Mouse (Mus musculus) liver, adult 2 months (tissue): ENCODE measurements at regions not wholly inside any gene's neighbourhood (a gene's known extent, or its start where the extent isn't known, plus 50 kb on each side); places are given as distances from the start of the nearest gene placed in this dataset.

Experiments
- CTCF ChIP-seq: fragments of 200-500 bp; IDR thresholded peaks from 2 replicates; pipeline ENCODE4 v1.5.1; 2011; ENCODE audit warnings: low read depth, low read length, control low read depth
- POLR2A ChIP-seq: fragments of 200-500 bp; IDR thresholded peaks from 2 replicates; pipeline ENCODE4 v1.6.1; 2011; ENCODE audit warnings: low read length, control low read depth; ENCODE audit not compliant: insufficient read depth; ENCODE audit errors: extremely low read depth

GRCm38 (mm10) chr10:39311501-39311900 is 57.2 kb upstream of the Fyn start:
- TF ChIP-seq CTCF (no peak), POLR2A (no peak)
